Comparison of ENCODE assay signal across 8 mouse cellular contexts in genomic region chr16:38713404-38714258, GRCm38 (mm10). TPM values are rescaled to one million over a fixed set of nuclear protein-coding genes. Genes with fewer than 3 reads are reported as not detected.
A peak's percentile ranks its signal among the peaks of the same experiment; 100 is the strongest.
DNase-seq lines count a peak whose midpoint lies in the region; ATAC-seq and TF ChIP-seq lines count a peak whose summit lies in the region.

No protein-coding gene starts in this region.

- no peaks in the 10 kb centered on the region for H3K9me3 ChIP-seq in hindbrain, embryonic 11.5 days (ENCODE audit: control insufficient read depth, low read length)

- peak; percentile 24 for ATAC-seq in activated CD4-positive, CD25-positive, alpha-beta regulatory T cell, adult 4 months
- ATAC-seq in hindbrain, embryonic 11.5 days (ENCODE audit: low FRiP score), result peak; percentile 71
- peak; percentile 48 for ATAC-seq in megakaryocyte-erythroid progenitor cell, adult 5-6 weeks (replicated peaks; ENCODE audit: low FRiP score, low TSS enrichment, poor library complexity, severe bottlenecking)

- no peak for DNase-seq in kidney, adult 2 months
- DNase-seq in kidney, postnatal 36 days, result no peak
- no peak for DNase-seq in hindbrain, embryonic 11.5 days (ENCODE audit: low spot score)
- DNase-seq in right cerebral cortex, postnatal 4 days, result no peak
- DNase-seq in left cerebral cortex, postnatal 4 days, result no peak
- DNase-seq in cerebellum, adult 11-12 months, result no peak

- 14% methylated on average over 17 of the region's 17 CpGs for WGBS in kidney, adult 2 months
- WGBS in hindbrain, embryonic 11.5 days, result 28% methylated on average over 17 of the region's 17 CpGs

- peak overlapping the region; percentile 88 for H3K4me2 ChIP-seq in hindbrain, embryonic 11.5 days (replicated peaks; ENCODE audit: low read depth, low read length)

- H3K27ac ChIP-seq in kidney, adult 2 months (ENCODE audit: insufficient read depth, low read depth, low read length), result peak overlapping the region; percentile 87
- peak overlapping the region; percentile 67; the same call in 1 of the 2 replicates for H3K27ac ChIP-seq in hindbrain, embryonic 11.5 days (ENCODE audit: low read depth, low read length)

- H3K4me3 ChIP-seq in kidney, adult 2 months (ENCODE audit: insufficient read depth, low read depth, low read length), result peak overlapping the region; percentile 73
- H3K4me3 ChIP-seq in hindbrain, embryonic 11.5 days (ENCODE audit: low read depth, low read length), result peak overlapping the region; percentile 72

- no peak for TF ChIP-seq CTCF in kidney, adult 2 months (conservative IDR thresholded peaks at IDR 0.05; ENCODE audit: insufficient read depth, insufficient read length, low read depth, low read length)

- H3K27me3 ChIP-seq in kidney, adult 2 months (replicated peaks; ENCODE audit: control insufficient read depth, insufficient read depth, low read length), result no peaks in the 10 kb centered on the region
- no peaks in the 10 kb centered on the region for H3K27me3 ChIP-seq in hindbrain, embryonic 11.5 days (ENCODE audit: control insufficient read depth, insufficient read depth, low read length)

- no peaks in the 10 kb centered on the region for H3K4me1 ChIP-seq in kidney, adult 2 months (ENCODE audit: control insufficient read depth, insufficient read depth, low read length)
- H3K4me1 ChIP-seq in hindbrain, embryonic 11.5 days (replicated peaks; ENCODE audit: control insufficient read depth, insufficient read depth, low read length), result no peaks in the 10 kb centered on the region; the same call in 1 of the 2 replicates

- peak overlapping the region; percentile 74 for H3K9ac ChIP-seq in hindbrain, embryonic 11.5 days (ENCODE audit: low read depth, low read length)

- no peak for TF ChIP-seq POLR2A in kidney, adult 2 months (IDR thresholded peaks at IDR 0.05; ENCODE audit: low read depth, low read length)

- H3K36me3 ChIP-seq in kidney, adult 2 months (ENCODE audit: control insufficient read depth, insufficient read depth, low read length), result no peaks in the 10 kb centered on the region
- H3K36me3 ChIP-seq in hindbrain, embryonic 11.5 days (ENCODE audit: control insufficient read depth, insufficient read depth, low read length), result no peaks in the 10 kb centered on the region

- intact Hi-C loops in left cerebral cortex, postnatal 4 days (cut with DNase I), result no loop called here

RNA-seq across cellular contexts. Expression of gene Arhgap31, which starts 0.6 kb away (rescaled TPM):
- 5.8 and 6.9 TPM in 2 replicates for polyA plus RNA-seq in kidney, adult 2 months (2012; rRNA removed)
- polyA plus RNA-seq in activated CD4-positive, CD25-positive, alpha-beta regulatory T cell, adult 4 months (2017; shearing (Covaris generic)), result 10 to 100 TPM; 19.6 to 19.9 TPM
- 7.3 and 9.0 TPM in 2 replicates for polyA plus RNA-seq in hindbrain, embryonic 11.5 days (2014; fragmentation: Nextera tagmentation; extraction: Ambion mirVana)
- total RNA-seq in megakaryocyte-erythroid progenitor cell, adult 5-6 weeks (2014; fragmentation: Nextera tagmentation), result 1.4 and 1.7 TPM in 2 replicates
- total RNA-seq in megakaryocyte-erythroid progenitor cell, adult 5-6 weeks (2017), result 0.14 and 0.91 TPM in 2 replicates
- total RNA-seq in left cerebral cortex, postnatal 4 days (2021), result 10 to 100 TPM; 18.0 to 18.7 TPM

RNA-seq across cellular contexts. Expression of gene B4galt4, which starts 28.4 kb away (rescaled TPM):
- polyA plus RNA-seq in kidney, adult 2 months (2012; rRNA removed), result 5.0 and 5.4 TPM in 2 replicates
- 10 to 100 TPM; 11.7 to 11.9 TPM for polyA plus RNA-seq in activated CD4-positive, CD25-positive, alpha-beta regulatory T cell, adult 4 months (2017; shearing (Covaris generic))
- 26.4 and 31.1 TPM in 2 replicates for polyA plus RNA-seq in hindbrain, embryonic 11.5 days (2014; fragmentation: Nextera tagmentation; extraction: Ambion mirVana)
- total RNA-seq in megakaryocyte-erythroid progenitor cell, adult 5-6 weeks (2014; fragmentation: Nextera tagmentation), result not detected in 2 replicates
- 1.8 and 2.9 TPM in 2 replicates for total RNA-seq in megakaryocyte-erythroid progenitor cell, adult 5-6 weeks (2017)
- 10 to 100 TPM; 23.6 to 25.7 TPM for total RNA-seq in left cerebral cortex, postnatal 4 days (2021)
